Mouse (Mus musculus): ENCODE results near the gene Zfp626. TPM values are rescaled to one million over a fixed set of nuclear protein-coding genes. Genes with fewer than 3 reads are reported as not detected.
"Not testable (repeated sequence)": the region's sequence is repeated elsewhere in the genome, so short reads cannot be mapped to it uniquely, and the experiment has no call there.

Zfp626 gene
- 1 to 10 TPM; 4.4 to 4.9 TPM for total RNA-seq (2021)

GRCm38 (mm10) chr7:27806896-27807295, at the start of gene Zfp626:
Gene Zfp626 (plus strand): TSS chr7:27807196.
- intact Hi-C loops (cut with DNase I), result loop anchor here (10.0 kb wide), 1 partner anchor 118 kb away; the partner anchor contains the start of gene Zfp974
- not testable (repeated sequence) for DNase-seq

- intact Hi-C loops (cut with DNase I), result no loop called here
- DNase-seq, result no peak
These were observed 41.7 kb upstream of the Zfp626 start for GRCm38 (mm10) chr7:27765176-27765886.

GRCm38 (mm10) chr7:27789306-27789705, 17.7 kb upstream of the Zfp626 start:
- intact Hi-C loops (cut with DNase I), result no loop called here

GRCm38 (mm10) chr7:27793865-27794264, 13.1 kb upstream of the Zfp626 start:
- DNase-seq; intact Hi-C loops (cut with DNase I): not testable (repeated sequence)

More at GRCm38 (mm10) chr7:27789306-27789705, 17.7 kb upstream of the Zfp626 start:
- no peak for DNase-seq

GRCm38 (mm10) chr7:27794566-27794965, 12.4 kb upstream of the Zfp626 start:
- DNase-seq, result no peak
- intact Hi-C loops (cut with DNase I), result no loop called here

- no peak for DNase-seq
- intact Hi-C loops (cut with DNase I), result no loop called here
These were observed 8.8 kb upstream of the Zfp626 start for GRCm38 (mm10) chr7:27797906-27798811.

GRCm38 (mm10) chr7:27801137-27801536, 5.9 kb upstream of the Zfp626 start:
- intact Hi-C loops (cut with DNase I), result loop anchor here (5.0 to 10.0 kb wide), 2 partner anchors 124 to 176 kb away; partner anchors contain the start of genes Zfp780b and Zfp974
- no peak for DNase-seq

GRCm38 (mm10) chr7:27802986-27803385, 4.0 kb upstream of the Zfp626 start:
- intact Hi-C loops (cut with DNase I), result loop anchor here (5.0 to 10.0 kb wide), 2 partner anchors 122 to 174 kb away; partner anchors contain the start of genes Zfp780b and Zfp974
- no peak for DNase-seq

- intact Hi-C loops (cut with DNase I), result loop anchor here (5.0 to 10.0 kb wide), 2 partner anchors 120 to 173 kb away; partner anchors contain the start of genes Zfp780b and Zfp974
- DNase-seq, result peak; percentile 83
These were observed 2.5 kb upstream of the Zfp626 start for GRCm38 (mm10) chr7:27804297-27805030.

GRCm38 (mm10) chr7:27807305-27807704, 309 bp downstream of the Zfp626 start:
- intact Hi-C loops (cut with DNase I), result loop anchor here (10.0 kb wide), 1 partner anchor 117 kb away; the partner anchor contains the start of gene Zfp974

GRCm38 (mm10) chr7:27818526-27819110, 11.6 kb downstream of the Zfp626 start:
- no peak for DNase-seq
- intact Hi-C loops (cut with DNase I), result no loop called here

More at GRCm38 (mm10) chr7:27807305-27807704, 309 bp downstream of the Zfp626 start:
- DNase-seq, result not testable (repeated sequence)

GRCm38 (mm10) chr7:27822611-27823010, 15.6 kb downstream of the Zfp626 start:
- DNase-seq, result no peak
- intact Hi-C loops (cut with DNase I), result no loop called here

GRCm38 (mm10) chr7:27834131-27834530, 27.1 kb downstream of the Zfp626 start:
- no peak for DNase-seq
- intact Hi-C loops (cut with DNase I), result no loop called here

GRCm38 (mm10) chr7:27837896-27838295, 30.9 kb downstream of the Zfp626 start:
- no peak for DNase-seq
- intact Hi-C loops (cut with DNase I), result loop anchor here (5.0 kb wide), 1 partner anchor 89 kb away; the partner anchor contains the start of gene Zfp974

GRCm38 (mm10) chr7:27838323-27839249, 31.6 kb downstream of the Zfp626 start, which contains the start of gene Zfp59:
Gene Zfp59 (plus strand): TSS chr7:27838607.
- intact Hi-C loops (cut with DNase I), result loop anchor here (5.0 kb wide), 1 partner anchor 89 kb away; the partner anchor contains the start of gene Zfp974
- DNase-seq, result peak; percentile 82 to 83

GRCm38 (mm10) chr7:27839596-27839995, 32.6 kb downstream of the Zfp626 start:
- intact Hi-C loops (cut with DNase I), result loop anchor here (5.0 kb wide), 1 partner anchor 88 kb away; the partner anchor contains the start of gene Zfp974
- no peak for DNase-seq

GRCm38 (mm10) chr7:27840104-27840503, 33.1 kb downstream of the Zfp626 start:
- no peak for DNase-seq
- intact Hi-C loops (cut with DNase I), result no loop called here

GRCm38 (mm10) chr7:27857227-27857626, 50.2 kb downstream of the Zfp626 start, which contains the start of gene Zfp607a:
Gene Zfp607a (plus strand): TSS chr7:27857527.
- no peak for DNase-seq
- intact Hi-C loops (cut with DNase I), result no loop called here

Data from heart, postnatal 36 days (tissue).